Mouse (Mus musculus) midbrain, embryonic 12.5 days (tissue): ENCODE data around the gene Mmrn2. TPM values are rescaled to one million over a fixed set of nuclear protein-coding genes. Genes with fewer than 3 reads are reported as not detected.
"Not testable (repeated sequence)": the region's sequence is repeated elsewhere in the genome, so short reads cannot be mapped to it uniquely, and the experiment has no call there.

ENCODE experiments used
- ATAC-seq: fragments of 200-750 bp; cut with Nextera tagmentation; 2 replicates; pipeline ENCODE4 v1.8.0; 2017; ENCODE audit warnings: low read depth, moderate TSS enrichment, moderate library complexity; ENCODE audit not compliant: low FRiP score
- H3K27ac ChIP-seq: fragments of 300-500 bp; sonication (generic); replicated peaks from 2 replicates; pipeline ENCODE4 v1.5.1; 2016; ENCODE audit warnings: mild to moderate bottlenecking
- H3K27me3 ChIP-seq: fragments of 300-500 bp; sonication (generic); 2 replicates; pipeline ENCODE4 v1.6.1; 2016; ENCODE audit warnings: mild to moderate bottlenecking
- H3K36me3 ChIP-seq: fragments of 300-500 bp; sonication (generic); 2 replicates; pipeline ENCODE4 v1.6.1; 2016
- H3K4me1 ChIP-seq: fragments of 300-500 bp; sonication (generic); 2 replicates; pipeline ENCODE4 v1.6.1; 2016
- H3K4me2 ChIP-seq: fragments of 300-500 bp; sonication (generic); replicated peaks from 2 replicates; pipeline ENCODE4 v1.6.1; 2016; ENCODE audit warnings: mild to moderate bottlenecking, moderate library complexity
- H3K4me3 ChIP-seq: fragments of 300-500 bp; sonication (generic); 2 replicates; pipeline ENCODE4 v1.5.1; 2016; ENCODE audit warnings: mild to moderate bottlenecking
- H3K9ac ChIP-seq: fragments of 300-500 bp; sonication (generic); replicated peaks from 2 replicates; pipeline ENCODE4 v1.6.1; 2016; ENCODE audit warnings: mild to moderate bottlenecking, moderate library complexity
- H3K9me3 ChIP-seq: fragments of 300-500 bp; sonication (generic); 2 replicates; pipeline ENCODE4 v1.6.1; 2016; ENCODE audit warnings: mild to moderate bottlenecking
- WGBS: fragments of 180-500 bp; shearing (Covaris S2); methylation state at CpG from one replicate; pipeline ENCODE4 v1.1.7; 2016; 5-methylcytosine and 5-hydroxymethylcytosine counted together
- polyA plus RNA-seq: library from polyadenylated mRNA; unstranded; fragments of >200 nt; fragmentation: Nextera tagmentation; extraction: Ambion mirVana; gene quantifications from 2 replicates; pipeline ENCODE4 v1.2.1, GENCODE M21; 2016

Gene Mmrn2
- polyA plus RNA-seq, 1 experiment from 2014 or later = 6.8 TPM

GRCm38 (mm10) chr14:34416946-34417345 lies 41.7 kb downstream of the Mmrn2 start:
- H3K9ac ChIP-seq, ATAC-seq, H3K27ac ChIP-seq, H3K9me3 ChIP-seq, H3K4me1 ChIP-seq, H3K27me3 ChIP-seq, H3K4me2 ChIP-seq, H3K4me3 ChIP-seq: not testable (repeated sequence)
- peaks cover 73% of the 10 kb centered on the region for H3K36me3 ChIP-seq
- 89% methylated on average over 4 of the region's 4 CpGs for WGBS

- no peak overlapping the region for H3K9ac ChIP-seq
- H3K4me1 ChIP-seq = no peaks in the 10 kb centered on the region
- ATAC-seq = no peak
- no peaks in the 10 kb centered on the region for H3K27me3 ChIP-seq
- no peaks in the 10 kb centered on the region for H3K9me3 ChIP-seq
- no peak overlapping the region for H3K4me3 ChIP-seq
- H3K36me3 ChIP-seq = peaks cover 72% of the 10 kb centered on the region
- no peak overlapping the region for H3K4me2 ChIP-seq
- no peak overlapping the region for H3K27ac ChIP-seq
- WGBS = 81% methylated on average over 5 of the region's 5 CpGs
Measured at GRCm38 (mm10) chr14:34417501-34417900, 42.2 kb downstream of the Mmrn2 start.

GRCm38 (mm10) chr14:34421078-34421477 lies 45.8 kb downstream of the Mmrn2 start:
- Histone ChIP-seq H3K4me1 (no peaks in the 10 kb centered on the region), H3K4me2 (no peak overlapping the region), H3K4me3 (no peak overlapping the region), H3K9me3 (no peaks in the 10 kb centered on the region), H3K27me3 (no peaks in the 10 kb centered on the region), H3K27ac (no peak overlapping the region), H3K9ac (no peak overlapping the region), H3K36me3 (peaks cover 77% of the 10 kb centered on the region)
- ATAC-seq = no peak
- 88% methylated on average over 1 of the region's 1 CpGs for WGBS

GRCm38 (mm10) chr14:34428274-34428673 lies 53.0 kb downstream of the Mmrn2 start:
- no peaks in the 10 kb centered on the region for H3K9me3 ChIP-seq
- no peak overlapping the region for H3K4me2 ChIP-seq
- no peaks in the 10 kb centered on the region for H3K4me1 ChIP-seq
- no peaks in the 10 kb centered on the region for H3K27me3 ChIP-seq
- no peak overlapping the region for H3K27ac ChIP-seq
- no peak overlapping the region for H3K4me3 ChIP-seq
- WGBS = 96% methylated on average over 3 of the region's 3 CpGs
- H3K9ac ChIP-seq = no peak overlapping the region
- H3K36me3 ChIP-seq = peaks cover 52% of the 10 kb centered on the region
- no peak for ATAC-seq

GRCm38 (mm10) chr14:34429069-34429468 lies 53.8 kb downstream of the Mmrn2 start:
- no peaks in the 10 kb centered on the region for H3K4me1 ChIP-seq
- H3K27ac ChIP-seq = no peak overlapping the region
- no peak overlapping the region for H3K4me2 ChIP-seq
- H3K9me3 ChIP-seq = no peaks in the 10 kb centered on the region
- WGBS = 90% methylated on average over 1 of the region's 1 CpGs
- peaks cover 44% of the 10 kb centered on the region for H3K36me3 ChIP-seq
- H3K27me3 ChIP-seq = no peaks in the 10 kb centered on the region
- H3K4me3 ChIP-seq = no peak overlapping the region
- H3K9ac ChIP-seq = no peak overlapping the region
- no peak for ATAC-seq

GRCm38 (mm10) chr14:34440526-34441066 lies 65.3 kb downstream of the Mmrn2 start:
- H3K36me3 ChIP-seq = peaks cover 34% of the 10 kb centered on the region

GRCm38 (mm10) chr14:34442531-34442930 lies 67.3 kb downstream of the Mmrn2 start:
- no peak overlapping the region for H3K4me2 ChIP-seq
- H3K36me3 ChIP-seq = peaks cover 47% of the 10 kb centered on the region
- no peak overlapping the region for H3K9ac ChIP-seq
- H3K27ac ChIP-seq = no peak overlapping the region
- no peaks in the 10 kb centered on the region for H3K27me3 ChIP-seq
- H3K9me3 ChIP-seq = no peaks in the 10 kb centered on the region
- ATAC-seq = no peak
- H3K4me3 ChIP-seq = no peak overlapping the region
- WGBS = 53% methylated on average over 4 of the region's 4 CpGs
- H3K4me1 ChIP-seq = no peaks in the 10 kb centered on the region

More at GRCm38 (mm10) chr14:34440526-34441066, 65.3 kb downstream of the Mmrn2 start:
- no peaks in the 10 kb centered on the region for H3K9me3 ChIP-seq
- no peak overlapping the region for H3K4me2 ChIP-seq
- H3K4me1 ChIP-seq = no peaks in the 10 kb centered on the region
- H3K9ac ChIP-seq = no peak overlapping the region
- ATAC-seq = no peak
- H3K4me3 ChIP-seq = no peak overlapping the region
- H3K27ac ChIP-seq = no peak overlapping the region
- WGBS = 93% methylated on average over 3 of the region's 3 CpGs
- no peaks in the 10 kb centered on the region for H3K27me3 ChIP-seq

- Histone ChIP-seq H3K4me1 (no peaks in the 10 kb centered on the region), H3K27me3 (no peaks in the 10 kb centered on the region), H3K4me2 (no peak overlapping the region), H3K9me3 (no peaks in the 10 kb centered on the region), H3K9ac (no peak overlapping the region), H3K4me3 (no peak overlapping the region), H3K36me3 (peaks cover 43% of the 10 kb centered on the region), H3K27ac (no peak overlapping the region)
- no peak for ATAC-seq
- 92% methylated on average over 5 of the region's 5 CpGs for WGBS
Measured at GRCm38 (mm10) chr14:34444368-34444767, 69.1 kb downstream of the Mmrn2 start.

- no peaks in the 10 kb centered on the region for H3K4me1 ChIP-seq
- no peak overlapping the region for H3K4me2 ChIP-seq
- no peak overlapping the region for H3K9ac ChIP-seq
- H3K27me3 ChIP-seq = no peaks in the 10 kb centered on the region
- H3K4me3 ChIP-seq = no peak overlapping the region
- no peak for ATAC-seq
- H3K9me3 ChIP-seq = no peaks in the 10 kb centered on the region
- no peak overlapping the region for H3K27ac ChIP-seq
- H3K36me3 ChIP-seq = peaks cover 39% of the 10 kb centered on the region
Measured at GRCm38 (mm10) chr14:34444924-34445323, 69.7 kb downstream of the Mmrn2 start.

GRCm38 (mm10) chr14:34445348-34445747 lies 70.1 kb downstream of the Mmrn2 start:
- Histone ChIP-seq H3K4me2 (no peak overlapping the region), H3K27me3 (no peaks in the 10 kb centered on the region), H3K36me3 (peaks cover 38% of the 10 kb centered on the region), H3K27ac (no peak overlapping the region), H3K9ac (no peak overlapping the region), H3K4me3 (no peak overlapping the region), H3K4me1 (no peaks in the 10 kb centered on the region), H3K9me3 (no peaks in the 10 kb centered on the region)
- WGBS = 89% methylated on average over 3 of the region's 3 CpGs
- no peak for ATAC-seq

GRCm38 (mm10) chr14:34446624-34447023 lies 71.4 kb downstream of the Mmrn2 start:
- 95% methylated on average over 6 of the region's 6 CpGs for WGBS
- no peaks in the 10 kb centered on the region for H3K27me3 ChIP-seq
- H3K4me2 ChIP-seq = no peak overlapping the region
- no peaks in the 10 kb centered on the region for H3K9me3 ChIP-seq
- H3K4me1 ChIP-seq = no peaks in the 10 kb centered on the region
- no peak for ATAC-seq
- peaks cover 29% of the 10 kb centered on the region for H3K36me3 ChIP-seq
- H3K4me3 ChIP-seq = no peak overlapping the region
- no peak overlapping the region for H3K27ac ChIP-seq
- no peak overlapping the region for H3K9ac ChIP-seq

GRCm38 (mm10) chr14:34447659-34448058 lies 72.4 kb downstream of the Mmrn2 start:
- WGBS = 93% methylated on average over 4 of the region's 4 CpGs
- Histone ChIP-seq H3K4me3 (no peak overlapping the region), H3K4me1 (no peaks in the 10 kb centered on the region), H3K27me3 (no peaks in the 10 kb centered on the region), H3K36me3 (peaks cover 25% of the 10 kb centered on the region), H3K9ac (no peak overlapping the region), H3K27ac (no peak overlapping the region), H3K9me3 (no peaks in the 10 kb centered on the region), H3K4me2 (no peak overlapping the region)
- ATAC-seq = no peak

GRCm38 (mm10) chr14:34448398-34448797 lies 73.1 kb downstream of the Mmrn2 start:
- H3K4me3 ChIP-seq = no peak overlapping the region
- H3K4me2 ChIP-seq = no peak overlapping the region
- peaks cover 18% of the 10 kb centered on the region for H3K36me3 ChIP-seq
- no peak overlapping the region for H3K27ac ChIP-seq
- ATAC-seq = no peak
- H3K4me1 ChIP-seq = peaks cover 3% of the 10 kb centered on the region
- H3K9ac ChIP-seq = no peak overlapping the region
- H3K9me3 ChIP-seq = no peaks in the 10 kb centered on the region
- H3K27me3 ChIP-seq = no peaks in the 10 kb centered on the region
